Mouse (Mus musculus): ENCODE measurements around the gene Tkt. TPM values are rescaled to one million over a fixed set of nuclear protein-coding genes. Genes with fewer than 3 reads are reported as not detected.
"Not testable (repeated sequence)": the region's sequence is repeated elsewhere in the genome, so short reads cannot be mapped to it uniquely, and the experiment has no call there.

Gene Tkt
- total and polyA plus RNA-seq, 3 experiments = 146 to 1,086 (median 550) TPM

DNA sequence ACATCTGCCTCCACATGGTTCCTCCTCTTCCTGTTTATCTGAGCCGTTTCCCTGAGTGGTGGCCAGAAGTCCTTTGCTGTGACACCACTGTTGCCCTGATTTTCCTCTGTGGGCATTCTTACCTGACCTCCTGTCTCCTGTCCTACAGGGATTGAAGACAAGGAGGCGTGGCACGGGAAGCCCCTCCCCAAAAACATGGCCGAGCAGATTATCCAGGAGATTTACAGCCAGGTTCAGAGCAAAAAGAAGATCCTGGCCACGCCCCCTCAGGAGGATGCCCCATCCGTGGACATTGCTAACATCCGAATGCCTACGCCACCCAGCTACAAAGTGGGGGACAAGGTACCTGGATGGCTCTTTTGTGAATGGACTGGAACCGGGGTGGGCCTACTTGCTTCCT is 19.9 kb downstream of the Tkt start:
- peaks cover 2% of the 10 kb centered on the region; the same call in 1 of the 2 replicates for H3K27me3 ChIP-seq (ENCODE audit: insufficient read depth, low read length)
- no peak for ATAC-seq (ENCODE audit: extremely low read depth, insufficient number of reproducible peaks, low FRiP score, poor library complexity, severe bottlenecking)
- peaks cover 99% of the 10 kb centered on the region for H3K36me3 ChIP-seq (replicated peaks)
- peaks cover 91% of the 10 kb centered on the region for H3K4me1 ChIP-seq (ENCODE audit: insufficient read depth, low read depth, low read length)
- DNase-seq (ENCODE audit: low spot score) = no peak
- H3K9me3 ChIP-seq (replicated peaks) = no peaks in the 10 kb centered on the region
- no peak overlapping the region for H3K4me3 ChIP-seq (ENCODE audit: low read depth, low read length)
- no peak for TF ChIP-seq TAL1 (conservative IDR thresholded peaks at IDR 0.05; ENCODE audit: low read depth, low read length)
- TF ChIP-seq GATA2 (IDR thresholded peaks at IDR 0.05; ENCODE audit: borderline replicate concordance, low read depth, low read length) = no peak
- TF ChIP-seq POLR2AphosphoS5 (IDR thresholded peaks at IDR 0.05; ENCODE audit: insufficient replicate concordance, low read depth, low read length) = no peak; the same call in 1 of the 2 replicates
- no peak for TF ChIP-seq GATA1 (IDR thresholded peaks at IDR 0.05; ENCODE audit: borderline replicate concordance, low read length)
- no peak for TF ChIP-seq CTCF (IDR thresholded peaks at IDR 0.05; ENCODE audit: low read depth, low read length)

DNA sequence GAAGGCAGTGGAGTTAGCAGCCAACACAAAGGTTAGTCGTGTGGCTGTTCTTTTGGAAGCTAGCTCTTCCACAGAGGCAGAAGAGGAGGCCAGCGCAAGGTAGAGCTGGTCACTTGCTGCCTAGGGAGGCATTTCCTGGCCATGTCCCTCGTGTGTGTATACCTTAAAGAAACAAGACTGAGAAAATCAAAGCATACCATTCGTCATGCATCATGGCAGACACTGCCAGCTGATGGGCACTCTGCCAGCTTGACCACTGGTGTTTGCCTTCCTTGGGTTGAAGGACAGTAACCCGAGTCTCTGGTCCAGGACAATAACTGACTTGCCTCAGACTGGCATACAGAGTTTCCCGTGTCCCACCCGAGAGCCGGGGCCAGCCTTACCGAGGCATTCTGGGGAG is 22.1 kb downstream of the Tkt start:
- H3K9me3 ChIP-seq (replicated peaks) = no peaks in the 10 kb centered on the region
- H3K4me1 ChIP-seq (ENCODE audit: insufficient read depth, low read depth, low read length) = peaks cover 92% of the 10 kb centered on the region
- no peak overlapping the region for H3K4me3 ChIP-seq (ENCODE audit: low read depth, low read length)
- TF ChIP-seq CTCF (IDR thresholded peaks at IDR 0.05; ENCODE audit: low read depth, low read length) = no peak
- no peak for TF ChIP-seq GATA1 (IDR thresholded peaks at IDR 0.05; ENCODE audit: borderline replicate concordance, low read length)
- DNase-seq (ENCODE audit: low spot score) = no peak
- peaks cover 2% of the 10 kb centered on the region; the same call in 1 of the 2 replicates for H3K27me3 ChIP-seq (ENCODE audit: insufficient read depth, low read length)
- ATAC-seq (ENCODE audit: extremely low read depth, insufficient number of reproducible peaks, low FRiP score, poor library complexity, severe bottlenecking) = no peak
- peaks cover 99% of the 10 kb centered on the region for H3K36me3 ChIP-seq (replicated peaks)

GRCm38 (mm10) chr14:30572253-30572652 is 24.1 kb downstream of the Tkt start:
- no peaks in the 10 kb centered on the region for H3K9me3 ChIP-seq (replicated peaks)
- ATAC-seq (ENCODE audit: extremely low read depth, insufficient number of reproducible peaks, low FRiP score, poor library complexity, severe bottlenecking) (no peak), DNase-seq (ENCODE audit: low spot score) (no peak)
- H3K27me3 ChIP-seq (ENCODE audit: insufficient read depth, low read length) = peaks cover 2% of the 10 kb centered on the region; the same call in 1 of the 2 replicates
- no peak overlapping the region for H3K4me3 ChIP-seq (ENCODE audit: low read depth, low read length)
- peaks cover 89% of the 10 kb centered on the region for H3K4me1 ChIP-seq (ENCODE audit: insufficient read depth, low read depth, low read length)
- peaks cover 93% of the 10 kb centered on the region for H3K36me3 ChIP-seq (replicated peaks)
- TF ChIP-seq GATA2 (IDR thresholded peaks at IDR 0.05; ENCODE audit: borderline replicate concordance, low read depth, low read length) (no peak), CTCF (IDR thresholded peaks at IDR 0.05; ENCODE audit: low read depth, low read length) (no peak), TAL1 (conservative IDR thresholded peaks at IDR 0.05; ENCODE audit: low read depth, low read length) (no peak), POLR2AphosphoS5 (IDR thresholded peaks at IDR 0.05; ENCODE audit: insufficient replicate concordance, low read depth, low read length) (no peak), GATA1 (IDR thresholded peaks at IDR 0.05; ENCODE audit: borderline replicate concordance, low read length) (no peak)

DNA sequence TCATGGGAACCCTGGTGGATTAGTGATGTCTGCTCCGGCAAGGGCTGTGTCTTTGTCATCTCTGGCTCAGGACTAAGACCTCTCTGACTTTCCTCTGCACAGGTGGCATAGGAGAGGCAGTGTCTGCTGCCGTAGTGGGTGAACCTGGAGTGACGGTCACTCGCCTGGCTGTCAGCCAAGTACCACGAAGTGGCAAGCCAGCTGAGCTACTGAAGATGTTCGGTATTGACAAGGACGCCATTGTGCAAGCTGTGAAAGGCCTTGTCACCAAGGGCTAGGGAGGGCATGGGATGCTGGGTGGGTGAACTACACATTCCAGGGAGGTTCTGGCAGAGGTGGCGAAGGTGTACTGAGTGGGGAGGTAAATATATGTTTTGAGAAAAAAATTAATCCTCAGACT is 25.1 kb downstream of the Tkt start:
- Histone ChIP-seq H3K36me3 (replicated peaks) (peaks cover 83% of the 10 kb centered on the region), H3K4me3 (ENCODE audit: low read depth, low read length) (no peak overlapping the region), H3K4me1 (ENCODE audit: insufficient read depth, low read depth, low read length) (peaks cover 90% of the 10 kb centered on the region), H3K9me3 (replicated peaks) (no peaks in the 10 kb centered on the region), H3K27me3 (ENCODE audit: insufficient read depth, low read length) (peaks cover 2% of the 10 kb centered on the region; the same call in 1 of the 2 replicates)
- TF ChIP-seq GATA2 (IDR thresholded peaks at IDR 0.05; ENCODE audit: borderline replicate concordance, low read depth, low read length) (no peak), POLR2AphosphoS5 (IDR thresholded peaks at IDR 0.05; ENCODE audit: insufficient replicate concordance, low read depth, low read length) (no peak)
- DNase-seq (ENCODE audit: low spot score) = no peak
- no peak for ATAC-seq (ENCODE audit: extremely low read depth, insufficient number of reproducible peaks, low FRiP score, poor library complexity, severe bottlenecking)

DNA sequence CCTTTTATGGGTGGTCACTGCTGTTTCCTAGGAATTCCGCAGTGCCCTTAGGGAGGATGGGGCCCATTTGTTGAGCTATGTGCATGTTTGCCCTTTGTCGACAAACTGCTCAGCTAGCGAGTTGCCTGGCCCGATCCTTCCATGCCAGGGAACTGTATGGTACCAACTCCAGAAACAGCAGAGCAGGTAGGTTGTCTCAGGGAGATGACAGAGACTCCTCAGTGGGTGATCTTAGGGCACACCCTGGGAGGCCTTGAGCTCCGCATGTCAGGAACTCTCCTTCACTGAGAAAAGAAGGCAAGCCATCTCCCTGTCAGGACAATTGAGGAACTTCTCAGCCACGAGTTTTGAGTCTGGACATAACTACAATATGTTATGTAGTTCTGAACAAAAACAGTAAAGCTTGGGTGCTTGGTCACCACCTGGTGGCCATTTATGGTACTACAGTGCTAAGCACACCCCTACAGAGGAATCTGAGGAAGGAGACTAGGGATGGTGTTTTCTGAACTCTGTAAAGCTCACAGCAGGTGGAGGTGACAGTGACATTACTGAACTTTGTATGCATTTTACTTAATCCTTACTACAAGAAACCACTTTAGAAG is 25.9 kb downstream of the Tkt start:
- TF ChIP-seq GATA1 (IDR thresholded peaks at IDR 0.05; ENCODE audit: borderline replicate concordance, low read length) = no peak
- peak; percentile 94 for TF ChIP-seq CTCF (IDR thresholded peaks at IDR 0.05; ENCODE audit: low read depth, low read length)
- Histone ChIP-seq H3K36me3 (replicated peaks) (peaks cover 74% of the 10 kb centered on the region), H3K4me1 (ENCODE audit: insufficient read depth, low read depth, low read length) (peaks cover 87% of the 10 kb centered on the region), H3K27me3 (ENCODE audit: insufficient read depth, low read length) (peaks cover 2% of the 10 kb centered on the region; the same call in 1 of the 2 replicates), H3K9me3 (replicated peaks) (no peaks in the 10 kb centered on the region), H3K4me3 (ENCODE audit: low read depth, low read length) (no peak overlapping the region)
- ATAC-seq (ENCODE audit: extremely low read depth, insufficient number of reproducible peaks, low FRiP score, poor library complexity, severe bottlenecking) (no peak), DNase-seq (ENCODE audit: low spot score) (peak; percentile 14)

GRCm38 (mm10) chr14:30575791-30576190 is 27.6 kb downstream of the Tkt start:
- TF ChIP-seq GATA1 (IDR thresholded peaks at IDR 0.05; ENCODE audit: borderline replicate concordance, low read length) (no peak), POLR2AphosphoS5 (IDR thresholded peaks at IDR 0.05; ENCODE audit: insufficient replicate concordance, low read depth, low read length) (no peak), CTCF (IDR thresholded peaks at IDR 0.05; ENCODE audit: low read depth, low read length) (no peak), GATA2 (IDR thresholded peaks at IDR 0.05; ENCODE audit: borderline replicate concordance, low read depth, low read length) (no peak), TAL1 (conservative IDR thresholded peaks at IDR 0.05; ENCODE audit: low read depth, low read length) (no peak)
- ATAC-seq (ENCODE audit: extremely low read depth, insufficient number of reproducible peaks, low FRiP score, poor library complexity, severe bottlenecking) (no peak), DNase-seq (ENCODE audit: low spot score) (no peak)
- H3K36me3 ChIP-seq (replicated peaks) = peaks cover 58% of the 10 kb centered on the region
- no peaks in the 10 kb centered on the region for H3K9me3 ChIP-seq (replicated peaks)
- H3K4me3 ChIP-seq (ENCODE audit: low read depth, low read length) = peak overlapping the region; percentile 50; the same call in 1 of the 2 replicates
- H3K27me3 ChIP-seq (ENCODE audit: insufficient read depth, low read length) = no peaks in the 10 kb centered on the region
- H3K4me1 ChIP-seq (ENCODE audit: insufficient read depth, low read depth, low read length) = peaks cover 85% of the 10 kb centered on the region

GRCm38 (mm10) chr14:30576260-30576659 is 28.1 kb downstream of the Tkt start:
- DNase-seq (ENCODE audit: low spot score) (no peak), ATAC-seq (ENCODE audit: extremely low read depth, insufficient number of reproducible peaks, low FRiP score, poor library complexity, severe bottlenecking) (peak; percentile 11; the same call in 1 of the 2 replicates)
- TF ChIP-seq TAL1 (conservative IDR thresholded peaks at IDR 0.05; ENCODE audit: low read depth, low read length) (no peak), GATA1 (IDR thresholded peaks at IDR 0.05; ENCODE audit: borderline replicate concordance, low read length) (no peak), CTCF (IDR thresholded peaks at IDR 0.05; ENCODE audit: low read depth, low read length) (no peak), GATA2 (IDR thresholded peaks at IDR 0.05; ENCODE audit: borderline replicate concordance, low read depth, low read length) (no peak), POLR2AphosphoS5 (IDR thresholded peaks at IDR 0.05; ENCODE audit: insufficient replicate concordance, low read depth, low read length) (no peak)
- H3K4me1 ChIP-seq (ENCODE audit: insufficient read depth, low read depth, low read length) = peaks cover 85% of the 10 kb centered on the region
- H3K4me3 ChIP-seq (ENCODE audit: low read depth, low read length) = peak overlapping the region; percentile 50; the same call in 1 of the 2 replicates
- H3K9me3 ChIP-seq (replicated peaks) = no peaks in the 10 kb centered on the region
- H3K36me3 ChIP-seq (replicated peaks) = peaks cover 53% of the 10 kb centered on the region
- no peaks in the 10 kb centered on the region for H3K27me3 ChIP-seq (ENCODE audit: insufficient read depth, low read length)

DNA sequence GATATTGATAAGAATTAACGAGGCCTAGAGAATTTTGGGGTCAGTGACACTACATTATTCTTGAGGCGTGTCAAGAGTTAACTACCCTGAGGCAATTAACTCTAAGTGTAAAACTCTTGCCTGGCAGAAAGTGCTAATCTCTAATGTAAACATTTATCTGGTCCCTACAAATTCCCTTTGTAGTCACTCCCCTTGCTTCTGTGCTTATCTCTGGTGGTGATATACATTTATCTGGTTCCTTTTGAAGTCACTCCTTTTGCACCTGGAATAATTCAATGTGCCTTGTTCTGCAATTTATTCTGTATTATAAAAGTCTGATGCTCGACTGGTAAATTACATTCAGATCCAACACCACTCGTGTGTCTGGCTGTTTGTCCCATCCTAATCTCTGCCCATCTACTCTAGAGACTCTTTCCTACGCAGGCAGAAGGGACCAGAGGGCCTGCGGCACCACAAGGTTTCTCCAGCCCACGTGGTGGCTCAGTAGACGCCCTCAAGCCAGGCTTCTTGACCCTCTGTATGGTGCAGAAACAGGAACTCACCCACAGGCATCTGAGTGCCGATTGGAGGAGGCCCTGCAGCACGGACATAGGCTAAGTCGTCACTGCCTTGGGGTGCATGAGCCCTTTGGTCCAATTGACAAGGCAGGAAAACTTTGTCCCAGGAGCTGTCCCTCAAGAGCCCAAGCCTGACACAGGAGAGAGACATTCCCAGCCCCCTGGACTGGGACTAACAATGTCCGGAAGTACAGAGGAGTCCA is 29.3 kb downstream of the Tkt start:
- not testable (repeated sequence) for H3K9me3 ChIP-seq (replicated peaks); H3K27me3 ChIP-seq (ENCODE audit: insufficient read depth, low read length)
- DNase-seq (ENCODE audit: low spot score) (peak; percentile 82), ATAC-seq (ENCODE audit: extremely low read depth, insufficient number of reproducible peaks, low FRiP score, poor library complexity, severe bottlenecking) (peak; percentile 93)
- H3K4me3 ChIP-seq (ENCODE audit: low read depth, low read length) = peak overlapping the region; percentile 52; the same call in 1 of the 2 replicates
- H3K36me3 ChIP-seq (replicated peaks) = peaks cover 41% of the 10 kb centered on the region
- H3K4me1 ChIP-seq (ENCODE audit: insufficient read depth, low read depth, low read length) = peaks cover 72% of the 10 kb centered on the region

Measured in G1E (cell line).